Mouse (Mus musculus): ENCODE results near the gene Hnrnpf. TPM values are rescaled to one million over a fixed set of nuclear protein-coding genes. Genes with fewer than 3 reads are reported as not detected.

Hnrnpf gene
- 136 TPM for polyA plus RNA-seq (2015; fragmentation: Illumina TruSeq; extraction: RNeasy Lipid Tissue Mini Kit (QIAGEN cat#74804); ENCODE audit: low read depth, low replicate concordance)

DNA sequence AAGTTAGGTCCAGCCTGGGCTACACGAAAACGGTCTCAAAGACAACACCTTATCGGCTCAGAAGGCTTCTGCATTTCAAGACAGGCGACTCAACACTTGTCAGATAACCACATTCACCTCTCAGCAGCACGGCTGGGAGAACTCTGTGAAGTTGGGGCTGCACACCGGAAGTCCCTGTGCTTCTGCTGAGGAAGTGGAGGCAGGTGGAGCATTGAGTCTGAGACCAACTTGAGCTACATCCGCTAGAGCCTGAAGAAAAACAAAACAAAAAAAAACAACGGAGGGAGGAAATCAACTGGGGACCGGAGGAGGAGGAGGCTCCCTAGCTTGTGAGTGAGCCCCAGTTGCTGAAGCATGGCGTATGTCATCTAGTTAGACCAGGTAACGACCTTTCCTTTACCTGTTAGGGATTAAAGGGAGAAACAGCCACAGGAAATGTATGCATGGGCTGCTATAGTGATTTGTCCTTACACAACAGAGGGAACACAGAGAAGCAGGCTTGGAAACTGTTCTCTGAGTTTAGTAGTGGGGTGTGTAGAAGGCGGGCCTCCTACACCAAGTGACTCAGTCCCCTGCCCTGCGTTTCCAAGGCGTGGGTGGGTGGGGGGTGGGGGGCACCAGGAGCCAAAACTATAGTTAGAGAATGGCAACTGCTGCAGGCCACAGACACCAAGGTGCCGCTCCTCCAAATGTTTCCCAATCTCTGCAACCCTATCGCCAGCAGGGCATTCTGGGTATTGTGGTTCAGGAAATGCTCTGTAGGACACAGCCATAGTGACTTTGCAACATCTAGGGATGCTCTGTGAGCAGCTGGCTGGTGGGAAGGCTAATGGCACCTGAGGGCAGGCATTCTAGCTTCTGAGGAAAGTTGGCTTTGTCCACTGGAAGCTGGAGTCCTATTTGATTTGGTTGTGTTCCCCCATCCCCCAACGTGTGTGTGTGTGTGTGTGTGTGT, at the start of gene Hnrnpf:
Gene Hnrnpf, plus strand, starts transcription at position 199 of the 955 bp plus-strand sequence.

DNA sequence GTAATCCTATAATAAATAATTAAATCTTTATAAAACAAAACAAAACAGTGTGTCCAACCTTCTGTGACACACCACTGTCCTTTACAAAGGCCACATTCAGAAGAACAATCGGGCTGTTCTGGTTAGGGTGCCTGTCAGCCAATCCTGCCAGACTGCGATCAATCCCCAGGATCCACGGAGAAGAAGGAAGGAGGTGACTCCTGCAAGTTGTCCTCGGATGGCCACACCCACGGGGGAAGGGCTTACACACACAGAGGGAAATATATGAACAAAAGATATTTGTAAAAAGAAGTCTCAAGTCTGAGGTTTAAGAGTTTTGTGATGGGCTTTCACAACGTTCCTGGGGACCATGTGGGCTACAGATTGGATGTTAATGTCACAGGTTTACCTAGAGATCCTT, 38.3 kb upstream of the Hnrnpf start, which contains the start of gene Zfp239:
Gene Zfp239, plus strand, starts transcription at position 253 of the 400 bp plus-strand sequence.

DNA sequence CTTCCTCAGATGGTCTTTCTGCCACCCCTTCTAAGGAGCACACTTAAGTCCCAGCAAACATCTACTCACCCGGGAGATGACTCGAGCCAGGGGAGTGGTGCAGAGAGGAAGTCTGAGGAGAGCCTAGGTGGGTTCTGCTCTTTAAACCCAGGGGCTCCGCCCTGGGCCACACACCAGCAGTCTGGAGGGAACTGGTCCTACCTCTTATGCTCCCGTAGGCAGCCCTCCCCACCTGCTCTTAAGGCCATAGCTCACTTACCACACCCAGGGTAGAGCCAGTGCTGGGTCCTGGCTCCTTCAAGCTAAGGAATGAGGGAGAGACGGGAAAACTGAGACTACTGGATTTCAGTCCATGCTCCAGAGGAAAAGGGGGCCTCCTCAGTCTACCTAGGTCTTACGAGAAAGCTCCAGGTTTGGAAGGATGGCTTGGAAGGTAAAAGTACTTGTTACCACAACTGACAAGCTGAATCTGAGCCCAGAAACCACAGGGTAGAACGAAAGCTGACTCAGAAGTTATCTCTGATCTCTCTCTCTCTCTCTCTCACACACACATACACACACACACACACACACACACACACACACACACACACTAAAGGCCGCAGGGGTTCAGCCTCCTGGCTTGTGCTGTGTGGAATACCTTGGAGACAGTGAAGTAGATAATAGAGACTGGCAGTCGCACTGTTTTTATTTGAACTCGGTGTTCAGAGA, 37.3 kb downstream of the Hnrnpf start, which contains the start of gene Fxyd4:
Gene Fxyd4, minus strand, starts transcription at position 471 of the 711 bp plus-strand sequence.

Other genes with a start within 250 kb of the Hnrnpf start
- 83.7 TPM for gene Zfp637, start 59.1 kb upstream of the Hnrnpf start, polyA plus RNA-seq (2015; fragmentation: Illumina TruSeq; extraction: RNeasy Lipid Tissue Mini Kit (QIAGEN cat#74804); ENCODE audit: low read depth, low replicate concordance)
- 35.6 TPM for gene Zfp239, start 38.2 kb upstream of the Hnrnpf start, polyA plus RNA-seq (2015; fragmentation: Illumina TruSeq; extraction: RNeasy Lipid Tissue Mini Kit (QIAGEN cat#74804); ENCODE audit: low read depth, low replicate concordance)
- not detected for gene Fxyd4, start 37.4 kb downstream of the Hnrnpf start, polyA plus RNA-seq (2015; fragmentation: Illumina TruSeq; extraction: RNeasy Lipid Tissue Mini Kit (QIAGEN cat#74804); ENCODE audit: low read depth, low replicate concordance)
- 169 TPM for gene Rasgef1a, start 111.1 kb downstream of the Hnrnpf start, polyA plus RNA-seq (2015; fragmentation: Illumina TruSeq; extraction: RNeasy Lipid Tissue Mini Kit (QIAGEN cat#74804); ENCODE audit: low read depth, low replicate concordance)
- gene Csgalnact2, start 238.8 kb downstream of the Hnrnpf start, polyA plus RNA-seq (2015; fragmentation: Illumina TruSeq; extraction: RNeasy Lipid Tissue Mini Kit (QIAGEN cat#74804); ENCODE audit: low read depth, low replicate concordance): 14.9 TPM